Mouse (Mus musculus) hindbrain, embryonic 12.5 days (tissue): ENCODE measurements around the gene Qprt. TPM values are rescaled to one million over a fixed set of nuclear protein-coding genes. Genes with fewer than 3 reads are reported as not detected.

ENCODE experiments used
- ATAC-seq: fragments of 200-750 bp; cut with Nextera tagmentation; 2 replicates; pipeline ENCODE4 v1.8.0; 2017; ENCODE audit warnings: moderate TSS enrichment; ENCODE audit not compliant: low FRiP score
- H3K27ac ChIP-seq: fragments of 300-500 bp; sonication (generic); 2 replicates; pipeline ENCODE4 v1.5.1; 2016; ENCODE audit warnings: mild to moderate bottlenecking
- H3K27me3 ChIP-seq: fragments of 300-500 bp; sonication (generic); 2 replicates; pipeline ENCODE4 v1.6.1; 2016; ENCODE audit warnings: mild to moderate bottlenecking
- H3K36me3 ChIP-seq: fragments of 300-500 bp; sonication (generic); 2 replicates; pipeline ENCODE4 v1.6.1; 2016; ENCODE audit warnings: mild to moderate bottlenecking
- H3K4me1 ChIP-seq: fragments of 300-500 bp; sonication (generic); 2 replicates; pipeline ENCODE4 v1.6.1; 2016
- H3K4me2 ChIP-seq: fragments of 300-500 bp; sonication (generic); replicated peaks from 2 replicates; pipeline ENCODE4 v1.6.1; 2016; ENCODE audit warnings: mild to moderate bottlenecking
- H3K4me3 ChIP-seq: fragments of 300-500 bp; sonication (generic); 2 replicates; pipeline ENCODE4 v1.5.1; 2016; ENCODE audit warnings: mild to moderate bottlenecking
- H3K9ac ChIP-seq: fragments of 300-500 bp; sonication (generic); 2 replicates; pipeline ENCODE4 v1.6.1; 2016; ENCODE audit warnings: mild to moderate bottlenecking, moderate library complexity
- H3K9me3 ChIP-seq: fragments of 300-500 bp; sonication (generic); replicated peaks from 2 replicates; pipeline ENCODE4 v1.6.1; 2016; ENCODE audit warnings: mild to moderate bottlenecking
- WGBS: fragments of 180-500 bp; shearing (Covaris S2); methylation state at CpG from one replicate; pipeline ENCODE4 v1.1.7; 2016; 5-methylcytosine and 5-hydroxymethylcytosine counted together
- polyA plus RNA-seq: library from polyadenylated mRNA; unstranded; fragments of >200 nt; fragmentation: Nextera tagmentation; extraction: Ambion mirVana; gene quantifications from 2 replicates; pipeline ENCODE4 v1.2.1, GENCODE M21; 2016

Gene Qprt
- polyA plus RNA-seq, 1 experiment from 2014 or later, result 0.80 TPM

DNA sequence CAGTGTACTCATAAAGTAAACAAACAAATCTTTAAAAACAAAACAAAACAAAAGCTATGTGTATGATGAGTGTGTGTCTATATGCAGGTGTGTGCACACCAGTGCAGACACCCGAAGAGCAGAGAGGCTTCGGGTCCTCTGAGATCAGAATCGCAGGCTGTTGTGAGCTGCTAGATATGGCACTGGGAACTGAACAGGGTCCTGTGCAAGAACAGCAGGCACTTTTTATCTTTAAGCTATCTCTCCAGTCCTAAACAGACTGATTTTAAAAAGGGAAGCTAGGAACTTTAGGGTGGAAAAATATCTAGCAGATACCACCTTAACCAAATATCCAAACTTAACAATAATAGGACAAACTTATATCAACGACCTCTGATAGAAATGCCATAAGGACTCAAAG, 20.6 kb upstream of the Qprt start:
- H3K9ac ChIP-seq, result no peak overlapping the region
- no peak overlapping the region for H3K4me3 ChIP-seq
- peaks cover 3% of the 10 kb centered on the region; the same call in 1 of the 2 replicates for H3K4me1 ChIP-seq
- WGBS, result 90% methylated on average over 4 of the region's 4 CpGs
- H3K4me2 ChIP-seq, result no peak overlapping the region
- ATAC-seq, result no peak
- no peak overlapping the region for H3K27ac ChIP-seq
- no peaks in the 10 kb centered on the region for H3K9me3 ChIP-seq
- H3K36me3 ChIP-seq, result no peaks in the 10 kb centered on the region
- no peaks in the 10 kb centered on the region for H3K27me3 ChIP-seq

DNA sequence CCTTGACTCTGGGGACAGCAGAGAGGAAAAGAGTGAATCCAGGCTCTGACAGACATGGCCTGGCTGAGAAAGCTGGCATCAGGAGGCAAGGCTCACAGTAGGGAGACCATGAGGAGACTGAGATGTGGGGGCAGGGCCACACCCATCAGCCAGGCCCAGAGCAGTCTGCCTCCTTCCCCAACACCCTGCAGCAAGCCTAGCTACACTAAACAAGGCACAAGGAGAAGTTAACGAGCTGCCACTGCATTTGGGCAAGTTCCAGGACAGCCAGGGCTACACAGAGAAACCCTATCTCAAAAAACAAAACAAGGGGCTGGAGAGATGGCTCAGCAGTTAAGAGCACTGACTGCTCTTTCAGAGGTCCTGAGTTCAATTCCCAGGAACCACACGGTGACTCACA, 20.2 kb upstream of the Qprt start:
- no peak overlapping the region for H3K9ac ChIP-seq
- H3K27me3 ChIP-seq, result no peaks in the 10 kb centered on the region
- H3K4me1 ChIP-seq, result peaks cover 6% of the 10 kb centered on the region; the same call in 1 of the 2 replicates
- 59% methylated on average over 2 of the region's 2 CpGs for WGBS
- ATAC-seq, result no peak
- H3K9me3 ChIP-seq, result no peaks in the 10 kb centered on the region
- no peaks in the 10 kb centered on the region for H3K36me3 ChIP-seq
- H3K4me3 ChIP-seq, result no peak overlapping the region
- no peak overlapping the region for H3K27ac ChIP-seq
- no peak overlapping the region for H3K4me2 ChIP-seq

DNA sequence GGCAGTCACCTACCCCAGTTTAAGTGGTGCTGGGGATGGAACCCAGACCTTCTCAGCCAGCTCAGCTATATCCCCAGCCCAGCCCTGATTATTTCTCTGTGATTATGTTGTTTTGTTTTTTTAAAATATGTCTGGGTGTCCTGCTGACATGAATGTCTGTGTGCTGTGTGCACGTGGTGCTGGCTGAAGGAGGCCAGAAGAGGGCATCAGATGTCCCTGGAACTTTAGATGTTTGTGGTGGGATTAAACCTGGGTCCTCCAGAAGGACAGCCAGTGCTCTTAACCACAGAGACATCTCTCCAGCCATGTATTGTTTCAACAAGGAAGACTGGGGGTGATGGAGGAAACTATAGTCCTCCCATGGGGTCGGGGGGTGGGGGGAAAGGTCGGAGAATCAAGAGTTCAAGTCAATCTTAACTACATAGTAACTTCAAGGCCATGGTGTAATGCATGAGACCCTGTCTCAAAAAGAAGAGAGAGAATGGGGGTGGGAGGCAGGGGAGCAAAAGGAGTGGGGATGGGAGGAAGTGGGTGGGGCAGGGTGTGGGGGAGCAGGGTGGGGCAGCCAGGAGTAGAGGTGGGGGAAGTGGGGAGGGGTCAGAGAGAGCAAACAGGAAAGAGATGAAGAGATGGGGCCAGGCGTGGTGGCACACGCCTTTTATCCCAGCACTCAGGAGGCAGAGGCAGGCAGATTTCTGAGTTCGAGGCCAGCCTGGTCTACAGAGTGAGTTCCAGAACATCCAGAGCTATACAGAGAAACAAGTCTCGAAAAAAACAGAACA, 18.8 kb upstream of the Qprt start:
- H3K9me3 ChIP-seq, result no peaks in the 10 kb centered on the region
- WGBS, result 70% methylated on average over 7 of the region's 7 CpGs
- ATAC-seq, result no peak
- H3K27me3 ChIP-seq, result no peaks in the 10 kb centered on the region
- no peak overlapping the region for H3K9ac ChIP-seq
- no peak overlapping the region for H3K4me2 ChIP-seq
- H3K4me1 ChIP-seq, result peaks cover 6% of the 10 kb centered on the region; the same call in 1 of the 2 replicates
- H3K27ac ChIP-seq, result no peak overlapping the region
- H3K4me3 ChIP-seq, result no peak overlapping the region
- no peaks in the 10 kb centered on the region for H3K36me3 ChIP-seq

DNA sequence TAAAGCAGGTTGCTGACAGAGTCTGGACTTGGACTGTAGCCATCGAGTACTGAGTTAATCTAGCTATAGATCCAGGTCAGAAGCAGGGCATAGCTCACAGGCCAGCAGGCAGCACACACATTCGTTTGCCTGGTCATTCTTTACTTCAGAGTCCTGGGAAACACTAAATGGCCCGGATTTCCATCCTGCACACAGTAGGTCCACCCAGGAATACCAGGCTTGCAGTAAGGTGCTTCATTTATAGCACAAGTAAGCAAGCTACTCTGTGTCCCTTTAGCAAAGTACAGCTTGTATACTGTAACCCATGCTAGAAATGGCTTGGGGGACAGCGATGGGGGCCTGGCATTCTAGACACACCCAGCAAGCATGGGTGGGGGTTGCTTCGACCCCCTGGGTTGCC, 17.5 kb upstream of the Qprt start:
- no peaks in the 10 kb centered on the region for H3K27me3 ChIP-seq
- H3K27ac ChIP-seq, result no peak overlapping the region
- H3K9ac ChIP-seq, result no peak overlapping the region
- ATAC-seq, result no peak
- peaks cover 4% of the 10 kb centered on the region; the same call in 1 of the 2 replicates for H3K4me1 ChIP-seq
- WGBS, result 57% methylated on average over 5 of the region's 5 CpGs
- H3K36me3 ChIP-seq, result no peaks in the 10 kb centered on the region
- H3K4me3 ChIP-seq, result no peak overlapping the region
- H3K4me2 ChIP-seq, result no peak overlapping the region
- H3K9me3 ChIP-seq, result no peaks in the 10 kb centered on the region

DNA sequence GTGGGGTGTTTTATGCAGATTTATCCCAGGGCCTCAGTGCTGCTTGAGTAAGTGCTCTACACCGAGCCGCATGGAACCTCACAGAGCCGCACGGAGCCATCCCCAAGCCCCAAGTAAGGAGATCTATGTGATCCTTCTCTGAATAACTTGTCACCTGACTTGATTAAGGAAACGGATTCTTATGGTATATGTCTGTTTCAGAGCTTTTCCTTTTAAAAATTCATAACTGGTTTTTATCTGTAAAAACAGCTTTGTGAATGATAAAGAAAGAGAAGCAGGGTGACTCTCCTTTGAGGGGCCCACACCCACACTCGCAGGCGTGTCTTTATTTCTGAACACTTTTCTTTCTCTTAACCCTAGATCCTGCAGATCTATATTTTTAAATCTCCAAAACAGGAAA, 17.1 kb upstream of the Qprt start:
- Histone ChIP-seq H3K9me3 (no peaks in the 10 kb centered on the region), H3K4me3 (no peak overlapping the region), H3K27ac (no peak overlapping the region), H3K4me2 (no peak overlapping the region), H3K4me1 (peaks cover 4% of the 10 kb centered on the region; the same call in 1 of the 2 replicates), H3K9ac (no peak overlapping the region), H3K36me3 (no peaks in the 10 kb centered on the region), H3K27me3 (no peaks in the 10 kb centered on the region)
- 91% methylated on average over 7 of the region's 7 CpGs for WGBS
- ATAC-seq, result no peak

DNA sequence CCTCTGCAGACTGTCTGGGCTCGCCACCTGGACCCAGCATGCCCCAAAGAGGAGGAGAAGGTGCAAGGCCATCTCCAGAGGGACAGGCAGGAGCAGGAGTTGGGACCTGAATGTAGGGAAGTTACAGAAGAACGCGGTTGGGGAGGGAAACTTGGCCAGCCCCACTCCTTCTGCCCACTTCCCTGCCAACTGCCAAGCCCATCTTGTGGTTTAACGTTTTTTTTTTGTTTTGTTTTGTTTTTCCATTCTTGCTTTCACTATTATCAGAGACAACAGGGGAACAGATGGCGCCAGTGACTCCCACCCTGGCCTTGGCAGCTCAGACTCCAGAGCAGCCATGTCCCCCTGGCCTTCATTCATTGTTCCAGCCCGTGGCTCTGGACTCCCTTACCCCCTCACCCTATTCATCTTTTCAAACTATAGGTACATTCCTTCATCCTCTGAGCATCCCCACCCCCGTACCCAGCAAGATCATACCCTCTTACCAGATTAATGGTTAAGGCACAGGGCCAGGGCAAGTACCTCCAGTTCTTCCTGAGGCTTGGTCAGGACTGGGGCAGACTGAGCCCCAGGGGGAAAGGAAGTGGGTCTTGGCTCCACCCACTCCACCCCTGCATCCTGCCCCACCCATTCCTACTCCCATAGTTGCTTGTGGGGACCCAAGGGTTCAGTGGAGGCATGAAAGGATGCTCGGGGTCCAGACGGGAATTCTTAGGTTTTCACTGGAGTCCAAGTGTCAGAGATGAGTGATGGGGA, 15.4 kb upstream of the Qprt start, which contains the start of gene Spn:
Spn (minus strand) TSS at position 562 of the 756 bp plus-strand sequence.
- Histone ChIP-seq H3K27ac (no peak within 1 kb of the TSS), H3K9ac (no peak within 1 kb of the TSS), H3K4me2 (no peak within 1 kb of the TSS), H3K36me3 (no peaks in the 10 kb centered on the region), H3K27me3 (no peaks in the 10 kb centered on the region), H3K4me3 (no peak within 1 kb of the TSS), H3K4me1 (peaks cover 7% of the 10 kb centered on the region; the same call in 1 of the 2 replicates), H3K9me3 (no peaks in the 10 kb centered on the region)
- 66% methylated on average over 9 of the region's 9 CpGs for WGBS
- ATAC-seq, result no peak

DNA sequence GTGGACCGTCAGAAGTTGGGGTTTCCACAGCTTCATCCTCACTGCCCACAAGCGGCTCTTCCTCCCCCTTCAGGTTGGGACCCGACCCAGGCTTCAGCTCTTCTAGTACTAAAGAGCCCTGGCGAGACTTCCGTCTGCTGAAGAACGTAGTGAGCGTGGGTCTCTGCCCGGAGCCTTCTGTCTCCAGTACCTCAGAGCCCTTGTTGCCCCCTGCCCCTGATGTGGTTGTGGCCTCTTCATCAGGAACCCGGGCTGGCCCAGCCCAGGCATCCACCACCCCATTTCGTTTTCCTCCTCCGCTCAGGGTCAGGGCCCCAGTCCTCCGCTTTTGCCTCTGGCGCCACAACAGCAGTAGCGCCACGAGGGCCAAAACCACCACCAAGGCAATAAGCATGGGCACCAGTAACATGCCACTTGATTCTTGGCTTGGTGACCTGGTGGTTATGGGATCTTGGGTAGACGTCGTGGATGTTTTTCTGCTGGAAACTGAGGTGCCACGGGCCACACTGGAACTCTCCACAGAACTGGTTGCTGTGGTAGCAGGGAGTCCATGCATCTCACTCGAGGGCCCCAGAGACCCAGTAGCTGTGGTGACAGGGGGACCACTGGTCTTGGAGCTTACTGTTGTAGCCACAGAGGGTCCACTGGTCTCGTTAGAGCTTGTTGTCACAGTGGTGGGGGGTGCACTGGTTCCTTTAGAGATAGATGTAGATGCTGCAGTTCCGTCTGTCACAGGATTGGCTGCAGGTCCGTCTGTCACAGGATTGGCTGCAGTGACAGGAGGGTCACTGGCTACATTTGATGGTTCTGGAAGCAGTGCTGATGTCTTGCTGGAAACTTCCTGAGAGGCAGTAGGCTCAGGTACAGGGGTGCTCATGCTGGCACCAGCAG, 14.4 kb upstream of the Qprt start:
- no peak overlapping the region for H3K9ac ChIP-seq
- H3K36me3 ChIP-seq, result no peaks in the 10 kb centered on the region
- no peak overlapping the region for H3K4me2 ChIP-seq
- WGBS, result 87% methylated on average over 22 of the region's 22 CpGs
- H3K27me3 ChIP-seq, result no peaks in the 10 kb centered on the region
- H3K27ac ChIP-seq, result no peak overlapping the region
- H3K4me1 ChIP-seq, result peaks cover 7% of the 10 kb centered on the region; the same call in 1 of the 2 replicates
- H3K4me3 ChIP-seq, result no peak overlapping the region
- no peak for ATAC-seq
- no peaks in the 10 kb centered on the region for H3K9me3 ChIP-seq

DNA sequence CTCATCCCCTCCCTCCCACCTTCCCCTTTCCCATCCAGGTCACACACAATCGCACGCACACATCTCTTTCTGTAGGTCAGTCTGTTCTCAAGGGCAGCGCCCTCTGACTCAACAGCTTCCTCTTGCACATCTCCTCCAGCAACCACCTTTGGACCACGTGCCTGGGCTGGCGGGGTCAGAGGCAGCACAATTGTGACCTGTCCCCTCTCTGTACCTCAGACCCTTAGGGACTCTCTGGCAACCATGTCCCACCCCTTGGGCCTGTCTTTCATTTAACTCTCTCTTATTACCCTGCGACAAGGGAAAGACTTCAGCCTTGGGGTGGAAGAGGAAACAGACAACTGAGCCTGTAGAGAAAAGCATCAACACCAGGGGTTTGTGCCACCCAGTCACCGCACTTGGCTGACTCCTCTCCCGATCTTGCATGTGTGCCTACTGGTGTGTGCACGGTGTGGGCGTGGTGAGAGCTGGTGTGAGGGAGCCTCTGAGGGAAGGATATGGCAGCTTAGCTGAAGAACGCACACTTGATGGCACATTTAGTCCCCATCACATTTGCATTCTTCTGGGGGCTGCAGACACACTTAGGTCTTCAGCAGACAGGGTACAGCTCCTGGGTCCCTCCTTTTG, 12.9 kb upstream of the Qprt start:
- H3K4me1 ChIP-seq, result peaks cover 7% of the 10 kb centered on the region; the same call in 1 of the 2 replicates
- no peak overlapping the region for H3K9ac ChIP-seq
- no peak for ATAC-seq
- H3K36me3 ChIP-seq, result no peaks in the 10 kb centered on the region
- no peaks in the 10 kb centered on the region for H3K27me3 ChIP-seq
- H3K4me2 ChIP-seq, result no peak overlapping the region
- WGBS, result 86% methylated on average over 11 of the region's 11 CpGs
- H3K27ac ChIP-seq, result no peak overlapping the region
- no peak overlapping the region for H3K4me3 ChIP-seq
- no peaks in the 10 kb centered on the region for H3K9me3 ChIP-seq

DNA sequence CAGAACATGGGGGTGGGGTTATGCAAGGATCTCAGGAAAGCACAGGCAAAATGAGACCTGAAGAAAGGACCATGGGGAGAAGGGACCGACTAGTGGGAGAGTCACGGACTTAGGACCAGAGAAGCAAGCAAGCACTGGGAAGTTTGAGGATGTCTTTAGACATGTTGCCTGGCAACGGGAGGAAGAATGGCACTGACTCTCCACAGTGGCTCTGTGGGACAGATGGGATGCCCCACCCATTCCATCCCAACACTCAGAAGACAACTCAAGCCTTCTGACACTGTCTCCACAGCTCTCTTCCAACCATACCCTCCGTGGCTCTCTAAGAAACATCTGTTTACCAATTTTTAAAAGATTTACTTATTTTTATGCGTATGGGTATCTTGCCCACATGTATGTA, 11.1 kb upstream of the Qprt start:
- H3K4me3 ChIP-seq, result no peak overlapping the region
- no peaks in the 10 kb centered on the region for H3K9me3 ChIP-seq
- WGBS, result 48% methylated on average over 5 of the region's 5 CpGs
- no peaks in the 10 kb centered on the region for H3K36me3 ChIP-seq
- H3K27me3 ChIP-seq, result no peaks in the 10 kb centered on the region
- H3K4me1 ChIP-seq, result peaks cover 7% of the 10 kb centered on the region; the same call in 1 of the 2 replicates
- H3K27ac ChIP-seq, result no peak overlapping the region
- no peak overlapping the region for H3K9ac ChIP-seq
- H3K4me2 ChIP-seq, result no peak overlapping the region
- no peak for ATAC-seq

DNA sequence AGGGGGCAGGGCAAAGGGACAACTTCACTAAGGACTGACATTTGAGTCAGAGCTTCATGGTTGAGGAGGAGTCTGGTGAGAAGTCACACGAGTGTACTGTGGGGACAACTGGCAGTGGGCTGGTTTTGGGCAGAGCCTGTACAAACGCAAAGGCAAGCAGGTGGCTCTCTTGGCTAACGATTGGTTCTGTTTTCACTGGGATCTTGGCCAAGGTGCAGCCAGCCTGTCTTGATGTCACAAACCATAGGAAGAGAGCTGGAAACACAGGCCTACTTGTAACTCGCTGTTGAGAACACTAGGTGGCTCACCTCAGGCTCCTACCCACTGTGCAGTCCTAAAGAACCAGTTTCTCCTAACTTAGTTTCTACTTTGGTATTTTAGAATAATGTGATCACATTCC, 7.6 kb upstream of the Qprt start:
- Histone ChIP-seq H3K27me3 (no peaks in the 10 kb centered on the region), H3K4me3 (no peak overlapping the region), H3K4me2 (no peak overlapping the region), H3K27ac (no peak overlapping the region), H3K4me1 (peaks cover 3% of the 10 kb centered on the region; the same call in 1 of the 2 replicates), H3K9ac (no peak overlapping the region), H3K9me3 (no peaks in the 10 kb centered on the region), H3K36me3 (no peaks in the 10 kb centered on the region)
- 0 out of 2 replicates have a peak, but pooled peaks have one; percentile 11 for ATAC-seq
- WGBS, result 21% methylated on average over 4 of the region's 4 CpGs

DNA sequence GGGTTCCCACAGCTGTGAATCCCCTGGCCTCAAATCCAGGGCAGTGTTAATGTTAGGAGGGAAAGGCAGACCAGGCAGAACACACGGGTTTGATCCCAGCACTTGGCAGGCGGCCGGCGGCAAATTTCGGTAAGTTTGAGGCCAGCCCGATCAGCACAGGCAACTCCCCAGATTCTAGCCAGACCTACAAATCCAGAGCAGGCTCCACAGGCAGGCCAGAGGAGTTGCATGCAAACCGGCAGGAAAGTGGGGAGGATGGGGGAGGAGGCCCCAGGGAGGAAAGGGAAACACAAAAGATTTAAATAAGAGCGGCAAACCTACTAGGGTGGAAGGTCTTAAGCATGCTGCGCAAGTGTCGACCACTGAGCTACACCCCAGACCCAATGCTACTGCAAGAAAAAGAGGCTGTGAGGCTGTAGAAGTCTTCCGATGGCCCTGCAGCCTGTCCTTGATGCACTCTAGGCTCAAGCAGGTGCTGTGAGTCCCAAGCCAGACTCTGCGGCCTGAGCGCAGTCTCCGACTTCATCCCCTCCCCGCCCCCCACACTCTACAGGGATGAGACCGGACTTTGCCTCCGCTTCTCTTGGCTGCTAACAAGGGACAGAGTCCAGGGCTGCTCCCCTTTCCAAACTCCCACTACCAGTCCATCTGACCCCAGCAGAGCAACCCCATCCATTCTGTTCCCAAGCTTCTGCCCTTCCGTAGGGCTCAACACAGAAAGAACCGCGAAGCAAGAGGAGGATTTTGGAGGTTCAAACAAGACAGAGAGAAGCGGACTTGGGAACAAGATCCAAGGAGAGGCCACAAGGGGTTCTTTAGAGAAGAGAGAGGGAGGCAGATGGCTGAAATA, 740 bp downstream of the Qprt start:
- Histone ChIP-seq H3K4me3 (0 out of 2 replicates have a peak overlapping the region, but pooled peaks have one; percentile 0), H3K4me1 (peaks cover 14% of the 10 kb centered on the region), H3K27ac (no peak overlapping the region), H3K36me3 (no peaks in the 10 kb centered on the region), H3K4me2 (peak overlapping the region; percentile 3; the same call in 1 of the 2 replicates), H3K9ac (no peak overlapping the region), H3K27me3 (peaks cover 38% of the 10 kb centered on the region), H3K9me3 (no peaks in the 10 kb centered on the region; the same call in 1 of the 2 replicates)
- 10% methylated on average over 21 of the region's 21 CpGs for WGBS
- no peak for ATAC-seq
